Mouse (Mus musculus) thymus, adult 2 months (tissue): ENCODE data around the gene Dnase1l1. TPM values are rescaled to one million over a fixed set of nuclear protein-coding genes. Genes with fewer than 3 reads are reported as not detected.
A peak's percentile ranks its signal among the peaks of the same experiment; 100 is the strongest.

Source experiments
- DNase-seq: peaks from one replicate; pipeline ENCODE4 v3.0.0; 2021
- H3K27ac ChIP-seq: fragments of 200-500 bp; 2 replicates; pipeline ENCODE4 v1.5.1; 2012; ENCODE audit warnings: low read length, control low read depth; ENCODE audit not compliant: control insufficient read depth, insufficient read depth
- H3K27me3 ChIP-seq: fragments of 200-500 bp; 2 replicates; pipeline ENCODE4 v1.6.1; 2012; ENCODE audit warnings: mild to moderate bottlenecking, low read length, moderate library complexity, mixed read lengths; ENCODE audit not compliant: control insufficient read depth, insufficient read depth
- H3K36me3 ChIP-seq: fragments of 200-500 bp; 2 replicates; pipeline ENCODE4 v1.6.1; 2012; ENCODE audit warnings: mild to moderate bottlenecking, low read length, moderate library complexity; ENCODE audit not compliant: control insufficient read depth, insufficient read depth
- H3K4me1 ChIP-seq: fragments of 200-500 bp; replicated peaks from 2 replicates; pipeline ENCODE4 v1.6.1; 2012; ENCODE audit warnings: low read length; ENCODE audit not compliant: control insufficient read depth, insufficient read depth
- H3K4me3 ChIP-seq: fragments of 200-500 bp; 2 replicates; pipeline ENCODE4 v1.5.1; 2012; ENCODE audit warnings: mild to moderate bottlenecking, low read length, control low read depth, moderate library complexity; ENCODE audit not compliant: control insufficient read depth, insufficient read depth
- CTCF ChIP-seq: fragments of 200-500 bp; IDR thresholded peaks from 2 replicates; pipeline ENCODE4 v1.5.1; 2012; ENCODE audit warnings: mild to moderate bottlenecking, control low read depth, low read length, moderate library complexity, borderline replicate concordance; ENCODE audit not compliant: control insufficient read depth, poor library complexity, insufficient read depth; ENCODE audit errors: extremely low read depth
- POLR2A ChIP-seq: fragments of 200-500 bp; IDR thresholded peaks from 2 replicates; pipeline ENCODE4 v1.6.1; 2012; ENCODE audit warnings: mild to moderate bottlenecking, low read length, control low read depth, moderate library complexity; ENCODE audit not compliant: control insufficient read depth, poor library complexity, insufficient read depth; ENCODE audit errors: extremely low read depth
- WGBS: fragments of 180-500 bp; shearing (Covaris S2); methylation state at CpG from one replicate; pipeline ENCODE4 v1.1.7; 2018; 5-methylcytosine and 5-hydroxymethylcytosine counted together
- polyA plus RNA-seq: library from polyadenylated mRNA; depleted of rRNA; stranded (reverse); fragments of >200 nt; gene quantifications from 2 replicates; pipeline ENCODE4 v1.2.3, GENCODE M21; 2012; rRNA removed

Gene Dnase1l1
- 10.3 and 15.0 TPM in 2 replicates for polyA plus RNA-seq

DNA sequence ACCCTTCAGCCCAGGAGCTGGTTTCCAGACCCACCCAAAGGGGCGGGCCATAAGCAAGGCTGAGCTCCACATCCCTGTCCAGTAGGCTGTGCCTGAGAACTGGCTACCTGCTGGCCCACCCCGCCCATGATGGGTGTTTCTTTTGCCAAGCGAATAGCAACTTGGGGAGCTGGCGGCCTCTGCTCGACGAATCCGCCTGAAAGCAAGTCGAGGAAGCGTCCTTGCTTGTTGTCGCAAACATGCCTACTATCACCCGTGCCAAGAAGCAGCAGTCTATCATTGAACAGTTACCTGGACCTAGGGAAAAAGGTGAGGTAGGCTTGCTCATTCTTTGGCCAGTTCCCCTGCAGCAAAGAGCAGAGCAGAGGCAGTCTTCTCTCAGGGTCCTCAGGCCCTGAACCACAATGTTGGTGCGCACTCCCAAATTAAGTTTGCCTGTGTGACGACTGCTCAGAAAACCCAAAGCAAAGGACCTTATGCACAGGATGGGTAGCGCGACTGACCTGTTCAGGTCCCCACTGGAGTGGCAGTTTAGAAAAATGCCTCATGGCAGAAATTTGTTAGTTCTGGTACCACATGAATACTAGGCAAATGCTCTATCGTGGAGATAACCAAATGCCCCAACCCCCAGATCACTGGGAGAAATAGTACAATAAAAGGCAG is at the start of gene Dnase1l1, which contains the start of gene Taz:
Gene Dnase1l1, minus strand, starts transcription at position 606 of the 663 bp plus-strand sequence.
Gene Taz, plus strand, starts transcription at position 181 of the 663 bp plus-strand sequence.
- 1% methylated on average over 16 of the region's 16 CpGs for WGBS
- no peaks in the 10 kb centered on the region for H3K36me3 ChIP-seq
- H3K27ac ChIP-seq = peak within 1 kb of the TSS; percentile 93
- peaks cover 10% of the 10 kb centered on the region for H3K4me1 ChIP-seq
- DNase-seq = peak; percentile 43
- no peaks in the 10 kb centered on the region for H3K27me3 ChIP-seq
- TF ChIP-seq POLR2A = no peak
- peak within 1 kb of the TSS; percentile 97 for H3K4me3 ChIP-seq

DNA sequence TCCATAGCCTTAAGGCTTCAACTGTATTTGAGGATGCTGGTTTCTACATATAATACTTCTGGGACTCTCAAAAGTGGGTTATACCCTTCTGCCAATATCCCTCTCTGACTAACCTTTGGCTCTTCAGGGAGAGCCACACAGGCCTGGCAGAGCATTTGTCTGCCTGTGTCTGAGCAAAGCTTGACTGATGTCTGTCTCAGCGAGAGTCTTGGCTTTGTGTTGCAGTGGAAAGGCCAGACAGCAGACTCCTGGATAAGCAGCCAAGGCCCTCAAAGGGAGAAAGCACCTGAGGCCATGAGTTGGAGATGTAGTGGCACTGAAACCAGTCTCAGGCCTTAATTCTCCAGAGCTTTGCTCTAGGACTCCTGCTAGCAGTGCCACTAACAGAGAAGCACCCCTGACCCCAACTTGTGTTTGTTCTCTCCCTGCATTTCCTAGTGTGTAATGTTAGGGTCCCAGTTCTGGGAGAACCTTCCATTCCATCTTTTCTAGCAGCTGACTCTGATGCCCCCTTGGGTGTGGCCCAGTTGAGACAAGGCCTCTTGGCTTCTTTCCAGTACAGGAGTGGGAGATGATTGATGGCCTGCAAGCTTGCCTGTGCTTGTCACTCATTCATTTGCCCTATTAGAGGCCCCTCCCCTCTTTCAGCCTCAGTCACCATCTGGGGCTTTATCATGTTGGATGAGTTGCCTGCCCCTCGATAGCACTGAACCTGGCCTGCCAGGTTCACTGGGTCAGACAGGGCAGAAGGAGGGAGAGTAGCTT is 48.2 kb upstream of the Dnase1l1 start:
- WGBS = 62% methylated on average over 2 of the region's 2 CpGs
- Histone ChIP-seq H3K27ac (no peak overlapping the region), H3K36me3 (no peaks in the 10 kb centered on the region), H3K27me3 (no peaks in the 10 kb centered on the region), H3K4me1 (peaks cover 8% of the 10 kb centered on the region), H3K4me3 (no peak overlapping the region)
- TF ChIP-seq CTCF (no peak), POLR2A (no peak)
- DNase-seq = no peak

DNA sequence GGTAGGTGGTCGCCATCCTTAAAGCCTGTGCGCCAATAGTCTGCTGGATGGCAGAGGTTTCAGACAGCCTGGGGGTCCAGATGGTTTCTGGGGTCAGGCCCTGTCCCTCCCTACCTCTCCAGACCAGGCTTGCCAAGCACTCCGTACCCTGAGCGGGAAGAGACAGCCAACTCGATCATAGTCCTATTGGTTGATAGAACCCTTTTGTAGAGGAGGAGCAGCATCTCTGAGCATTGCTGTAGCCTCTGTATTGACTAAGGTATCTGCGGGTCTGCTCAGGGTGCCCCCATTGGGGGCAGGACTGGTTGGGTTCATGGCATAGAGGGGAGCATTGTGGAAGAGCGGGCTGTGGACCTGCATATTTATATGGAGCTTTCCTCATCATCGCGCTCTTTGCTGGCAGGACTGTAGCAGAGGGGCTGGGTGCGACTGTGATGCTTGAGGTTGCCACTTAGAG is 47.1 kb upstream of the Dnase1l1 start:
- DNase-seq = no peak
- TF ChIP-seq CTCF = no peak
- no peak for TF ChIP-seq POLR2A
- H3K27ac ChIP-seq = no peak overlapping the region
- peak overlapping the region; percentile 49 for H3K4me3 ChIP-seq
- H3K27me3 ChIP-seq = no peaks in the 10 kb centered on the region
- 29% methylated on average over 10 of the region's 10 CpGs for WGBS
- H3K4me1 ChIP-seq = peaks cover 8% of the 10 kb centered on the region
- no peaks in the 10 kb centered on the region for H3K36me3 ChIP-seq

DNA sequence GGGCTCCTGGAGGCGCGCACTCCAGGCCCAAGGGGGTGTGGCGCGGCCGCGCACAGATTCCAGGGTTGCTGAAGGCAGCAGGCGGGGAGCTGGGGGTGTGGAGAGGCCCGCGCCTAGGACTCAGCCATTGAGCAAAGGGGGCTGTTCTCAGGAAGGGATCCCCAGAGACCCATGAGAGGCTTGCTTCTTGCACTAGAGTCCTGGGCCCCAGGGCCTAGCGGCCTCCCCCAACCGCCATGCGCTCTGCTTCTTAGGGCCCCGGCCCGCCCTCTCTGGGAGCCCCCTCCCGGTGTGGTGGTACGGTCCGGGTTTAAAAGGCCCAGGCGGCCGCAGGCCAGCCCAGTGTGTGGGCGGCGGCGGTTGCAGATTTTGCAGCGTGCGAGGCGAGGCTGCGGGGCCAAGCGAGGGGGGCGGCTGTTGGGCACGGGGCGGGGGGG is 46.6 kb upstream of the Dnase1l1 start, which contains the start of gene Plxna3:
Gene Plxna3, plus strand, starts transcription at position 342 of the 437 bp plus-strand sequence.
- DNase-seq = peak; percentile 40

DNA sequence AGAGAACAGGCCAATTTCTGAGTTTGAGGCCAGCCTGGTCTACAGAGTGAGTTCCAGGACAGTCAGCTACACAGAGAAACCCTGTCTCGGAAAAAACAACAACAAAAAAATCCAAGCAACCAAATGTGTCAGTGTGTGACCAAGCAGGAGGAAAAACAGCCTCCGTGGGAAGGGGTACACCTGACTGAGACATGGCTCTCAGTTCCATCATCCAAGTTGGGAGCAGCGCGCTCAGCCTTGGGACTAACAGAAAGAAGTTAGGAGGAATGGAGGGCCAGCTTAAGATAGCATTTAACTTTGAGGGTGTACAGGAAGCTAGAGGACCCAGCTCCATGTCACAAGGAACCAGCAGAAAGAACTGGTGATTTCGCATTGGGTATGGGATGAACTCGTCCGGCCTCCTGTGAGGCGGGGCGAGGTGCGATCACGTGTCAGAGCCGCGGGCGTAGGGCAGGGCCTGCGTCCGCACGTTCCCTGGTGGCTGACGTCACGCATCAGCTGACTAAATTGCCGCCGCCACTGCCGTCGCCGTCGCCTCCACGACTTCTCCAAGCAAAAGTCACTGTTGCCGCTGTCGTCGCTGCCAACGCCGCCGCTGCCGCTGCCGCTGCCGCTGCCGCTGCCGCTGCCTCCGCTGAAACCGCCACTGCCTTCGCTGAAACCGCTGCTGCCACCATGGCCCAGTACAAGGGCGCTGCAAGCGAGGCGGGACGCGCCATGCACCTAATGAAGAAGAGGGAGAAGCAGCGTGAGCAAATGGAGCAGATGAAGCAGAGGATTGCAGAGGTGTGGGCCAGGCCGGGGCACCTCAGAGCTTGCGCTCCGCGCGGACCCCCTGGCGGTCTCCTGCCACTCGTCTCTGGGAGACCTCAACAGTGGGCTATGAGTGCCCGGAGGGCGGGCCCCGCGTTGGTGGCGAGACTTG is 30.7 kb upstream of the Dnase1l1 start, which contains the start of gene Fam50a:
Gene Fam50a, plus strand, starts transcription at position 494 of the 925 bp plus-strand sequence.
- peak within 1 kb of the TSS; percentile 85 for H3K27ac ChIP-seq
- 7% methylated on average over 59 of the region's 59 CpGs for WGBS
- peaks cover 11% of the 10 kb centered on the region; the same call in 1 of the 2 replicates for H3K36me3 ChIP-seq
- H3K4me1 ChIP-seq = peaks cover 15% of the 10 kb centered on the region
- peak within 1 kb of the TSS; percentile 93 for H3K4me3 ChIP-seq
- DNase-seq = peak; percentile 87
- no peaks in the 10 kb centered on the region for H3K27me3 ChIP-seq
- no peak for TF ChIP-seq POLR2A
- no peak for TF ChIP-seq CTCF

More for the DNA sequence above, 46.6 kb upstream of the Dnase1l1 start, which contains the start of gene Plxna3:
- H3K4me1 ChIP-seq = peaks cover 8% of the 10 kb centered on the region
- H3K27ac ChIP-seq = no peak within 1 kb of the TSS
- H3K4me3 ChIP-seq = peak within 1 kb of the TSS; percentile 49
- no peaks in the 10 kb centered on the region for H3K27me3 ChIP-seq
- H3K36me3 ChIP-seq = no peaks in the 10 kb centered on the region
- no peak for TF ChIP-seq POLR2A
- TF ChIP-seq CTCF = no peak
- WGBS = 1% methylated on average over 24 of the region's 30 CpGs
